Mouse (Mus musculus): ENCODE data around the gene Maml3. TPM values are rescaled to one million over a fixed set of nuclear protein-coding genes. Genes with fewer than 3 reads are reported as not detected.

Maml3 gene
- polyA plus RNA-seq, 1 experiment from 2014 or later, result 8.6 TPM

GRCm38 (mm10) chr3:51749421-51749811 is 355.5 kb downstream of the Maml3 start:
- Histone ChIP-seq H3K4me2 (no peak overlapping the region), H3K9me3 (no peaks in the 10 kb centered on the region), H3K4me3 (no peak overlapping the region), H3K9ac (peak overlapping the region; percentile 63), H3K36me3 (no peaks in the 10 kb centered on the region), H3K27me3 (no peaks in the 10 kb centered on the region), H3K27ac (replicated peaks) (peak overlapping the region; percentile 94), H3K4me1 (replicated peaks) (peaks cover 56% of the 10 kb centered on the region)
- 11% methylated on average over 7 of the region's 7 CpGs for WGBS
- ATAC-seq (ENCODE audit: low read depth), result peak; percentile 44; the same call in 1 of the 2 replicates

GRCm38 (mm10) chr3:51748436-51749376 is 356.2 kb downstream of the Maml3 start:
- H3K9me3 ChIP-seq, result no peaks in the 10 kb centered on the region
- no peak overlapping the region for H3K4me3 ChIP-seq
- peak overlapping the region; percentile 63 for H3K9ac ChIP-seq
- peaks cover 60% of the 10 kb centered on the region for H3K4me1 ChIP-seq (replicated peaks)
- H3K36me3 ChIP-seq, result no peaks in the 10 kb centered on the region
- no peaks in the 10 kb centered on the region for H3K27me3 ChIP-seq
- H3K4me2 ChIP-seq, result no peak overlapping the region
- WGBS, result 54% methylated on average over 17 of the region's 17 CpGs
- peak overlapping the region; percentile 94 for H3K27ac ChIP-seq (replicated peaks)
- peak; percentile 4; the same call in 1 of the 2 replicates for ATAC-seq (ENCODE audit: low read depth)

DNA sequence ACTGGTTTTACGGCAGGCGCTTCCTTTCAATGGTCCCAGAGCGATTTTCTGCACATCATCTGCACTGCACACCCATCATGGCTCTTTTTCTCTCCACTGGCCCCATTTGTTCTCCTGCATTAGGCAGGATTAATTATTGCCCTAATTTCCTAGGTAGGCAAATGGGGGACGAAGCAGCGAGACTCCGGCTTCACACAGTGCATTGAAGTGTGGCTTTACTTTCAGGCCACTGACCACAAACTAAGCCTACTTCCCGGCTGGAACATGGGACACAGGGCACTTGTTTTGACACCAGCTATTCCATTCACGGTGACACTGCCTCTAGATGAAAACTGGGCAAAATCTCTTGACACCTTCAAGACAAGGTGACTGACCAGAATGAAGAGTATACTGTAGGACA is 358.1 kb downstream of the Maml3 start:
- no peaks in the 10 kb centered on the region for H3K36me3 ChIP-seq
- H3K4me2 ChIP-seq, result no peak overlapping the region
- WGBS, result 42% methylated on average over 8 of the region's 8 CpGs
- no peaks in the 10 kb centered on the region for H3K27me3 ChIP-seq
- ATAC-seq (ENCODE audit: low read depth), result no peak
- H3K4me3 ChIP-seq, result no peak overlapping the region
- H3K9ac ChIP-seq, result no peak overlapping the region
- peaks cover 67% of the 10 kb centered on the region for H3K4me1 ChIP-seq (replicated peaks)
- H3K27ac ChIP-seq (replicated peaks), result peak overlapping the region; percentile 64
- no peaks in the 10 kb centered on the region for H3K9me3 ChIP-seq

DNA sequence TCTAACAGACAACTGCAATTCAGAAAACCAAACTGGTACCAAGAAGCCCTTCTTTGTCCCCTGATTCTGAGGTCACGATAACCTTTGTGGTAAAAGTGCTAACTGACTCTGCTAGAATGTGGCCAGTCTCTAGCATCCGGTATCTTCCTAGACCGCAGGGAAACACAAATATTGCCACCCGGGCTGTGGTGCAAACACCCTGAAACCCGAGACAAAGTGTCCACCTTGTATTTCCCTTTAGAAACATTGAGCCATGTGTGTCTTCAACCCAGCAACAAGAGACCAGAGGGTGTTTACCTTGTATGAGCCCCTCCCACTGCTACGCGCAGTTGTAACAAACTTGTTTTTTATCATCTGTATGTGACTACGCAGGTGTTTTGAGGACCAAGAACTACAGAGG is 359.7 kb downstream of the Maml3 start:
- no peaks in the 10 kb centered on the region for H3K9me3 ChIP-seq

DNA sequence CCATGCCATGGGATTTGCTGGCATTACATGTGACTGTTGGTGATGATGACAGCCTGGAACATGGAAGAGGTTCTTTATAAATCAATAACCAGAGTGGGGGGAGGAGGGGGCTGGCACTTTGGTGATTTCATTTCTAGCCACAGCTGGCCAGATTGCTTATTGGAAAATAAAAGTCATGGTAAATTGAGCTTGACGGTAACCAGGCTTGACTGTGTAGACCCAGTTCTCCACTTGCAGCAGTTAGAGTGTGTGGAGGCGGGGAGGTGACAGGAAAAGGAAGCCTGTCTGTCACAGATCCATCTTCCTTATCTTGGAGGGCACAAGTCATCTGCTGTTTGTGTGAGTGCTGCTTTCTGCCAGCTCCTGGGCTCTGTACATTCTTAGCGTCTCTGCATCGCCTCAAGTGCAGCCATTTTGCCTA is 360.5 kb downstream of the Maml3 start:
- no peak overlapping the region for H3K4me2 ChIP-seq
- peaks cover 64% of the 10 kb centered on the region for H3K4me1 ChIP-seq (replicated peaks)
- H3K27me3 ChIP-seq, result no peaks in the 10 kb centered on the region
- ATAC-seq (ENCODE audit: low read depth), result no peak
- H3K27ac ChIP-seq (replicated peaks), result peak overlapping the region; percentile 65
- H3K36me3 ChIP-seq, result no peaks in the 10 kb centered on the region
- H3K9ac ChIP-seq, result no peak overlapping the region
- WGBS, result 54% methylated on average over 4 of the region's 4 CpGs
- H3K9me3 ChIP-seq, result no peaks in the 10 kb centered on the region
- no peak overlapping the region for H3K4me3 ChIP-seq

More for the DNA sequence above, 359.7 kb downstream of the Maml3 start:
- WGBS, result 83% methylated on average over 8 of the region's 8 CpGs
- Histone ChIP-seq H3K4me1 (replicated peaks) (peaks cover 65% of the 10 kb centered on the region), H3K4me2 (no peak overlapping the region), H3K9ac (no peak overlapping the region), H3K27ac (replicated peaks) (no peak overlapping the region), H3K36me3 (no peaks in the 10 kb centered on the region), H3K27me3 (no peaks in the 10 kb centered on the region), H3K4me3 (no peak overlapping the region)
- ATAC-seq (ENCODE audit: low read depth), result no peak

GRCm38 (mm10) chr3:51742405-51742804 is 362.5 kb downstream of the Maml3 start:
- H3K4me1 ChIP-seq (replicated peaks), result peaks cover 69% of the 10 kb centered on the region
- no peak for ATAC-seq (ENCODE audit: low read depth)
- 89% methylated on average over 6 of the region's 6 CpGs for WGBS
- no peaks in the 10 kb centered on the region for H3K9me3 ChIP-seq
- H3K4me3 ChIP-seq, result no peak overlapping the region
- no peak overlapping the region for H3K4me2 ChIP-seq
- no peaks in the 10 kb centered on the region for H3K36me3 ChIP-seq
- no peaks in the 10 kb centered on the region for H3K27me3 ChIP-seq
- H3K27ac ChIP-seq (replicated peaks), result no peak overlapping the region; the same call in 1 of the 2 replicates
- H3K9ac ChIP-seq, result no peak overlapping the region

DNA sequence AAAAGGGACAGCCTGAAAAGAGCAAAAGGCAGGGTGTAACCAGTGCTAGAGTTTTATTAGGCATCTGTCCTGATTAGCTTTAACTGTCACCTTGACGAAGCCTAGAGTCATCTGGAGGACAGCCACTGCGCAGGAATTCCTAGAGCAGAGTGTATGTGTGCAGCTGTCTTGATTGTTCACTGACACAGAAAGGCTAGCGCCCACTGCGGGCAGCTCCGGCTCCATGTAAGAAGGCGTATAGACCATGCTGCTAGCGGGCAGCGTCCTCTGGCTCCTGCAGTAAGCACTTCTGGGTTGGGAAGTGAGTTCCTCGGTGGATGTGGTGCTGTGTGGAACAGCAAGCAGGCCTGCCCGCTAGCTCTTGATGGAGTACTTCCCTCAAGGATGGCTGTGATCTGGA is 363.1 kb downstream of the Maml3 start:
- H3K4me2 ChIP-seq, result no peak overlapping the region
- H3K27ac ChIP-seq (replicated peaks), result peak overlapping the region; percentile 59
- 0 out of 2 replicates have a peak overlapping the region, but pooled peaks have one; percentile 9 for H3K9ac ChIP-seq
- ATAC-seq (ENCODE audit: low read depth), result no peak
- H3K36me3 ChIP-seq, result no peaks in the 10 kb centered on the region
- H3K27me3 ChIP-seq, result no peaks in the 10 kb centered on the region
- peaks cover 64% of the 10 kb centered on the region for H3K4me1 ChIP-seq (replicated peaks)
- WGBS, result 52% methylated on average over 10 of the region's 10 CpGs
- no peaks in the 10 kb centered on the region for H3K9me3 ChIP-seq
- H3K4me3 ChIP-seq, result no peak overlapping the region

DNA sequence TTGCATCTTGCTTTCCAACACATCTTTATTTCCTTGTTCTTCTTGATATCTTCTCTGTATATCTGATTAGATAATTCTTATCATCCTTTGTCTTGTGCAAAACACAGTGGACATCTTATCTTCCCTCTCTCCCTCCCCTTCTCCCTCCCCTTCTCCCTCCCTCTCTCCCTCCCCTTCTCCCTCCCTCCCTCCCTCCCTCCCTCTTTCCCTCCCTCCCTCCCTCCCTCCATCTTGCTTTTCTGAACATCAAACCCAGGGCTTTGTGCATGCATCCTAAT is 365.1 kb downstream of the Maml3 start:
- Histone ChIP-seq H3K36me3 (no peaks in the 10 kb centered on the region), H3K4me2 (peak overlapping the region; percentile 41), H3K9ac (peak overlapping the region; percentile 65; the same call in 1 of the 2 replicates), H3K27me3 (no peaks in the 10 kb centered on the region), H3K4me3 (no peak overlapping the region), H3K27ac (replicated peaks) (peak overlapping the region; percentile 98), H3K4me1 (replicated peaks) (peaks cover 57% of the 10 kb centered on the region), H3K9me3 (no peaks in the 10 kb centered on the region)
- ATAC-seq (ENCODE audit: low read depth), result no peak

- peak; percentile 89 for ATAC-seq (ENCODE audit: low read depth)
- Histone ChIP-seq H3K27ac (replicated peaks) (peak overlapping the region; percentile 98), H3K9me3 (no peaks in the 10 kb centered on the region), H3K9ac (peak overlapping the region; percentile 65), H3K27me3 (no peaks in the 10 kb centered on the region), H3K36me3 (no peaks in the 10 kb centered on the region), H3K4me1 (replicated peaks) (peaks cover 52% of the 10 kb centered on the region), H3K4me2 (peak overlapping the region; percentile 41), H3K4me3 (no peak overlapping the region)
- 4% methylated on average over 12 of the region's 12 CpGs for WGBS
Observed at GRCm38 (mm10) chr3:51739049-51739834, 365.6 kb downstream of the Maml3 start.

GRCm38 (mm10) chr3:51733685-51734084 is 371.2 kb downstream of the Maml3 start:
- no peak for ATAC-seq (ENCODE audit: low read depth)
- no peaks in the 10 kb centered on the region for H3K27me3 ChIP-seq
- WGBS, result 92% methylated on average over 3 of the region's 3 CpGs
- peak overlapping the region; percentile 85 for H3K27ac ChIP-seq (replicated peaks)
- no peak overlapping the region for H3K4me2 ChIP-seq
- H3K4me1 ChIP-seq (replicated peaks), result peaks cover 52% of the 10 kb centered on the region
- no peaks in the 10 kb centered on the region for H3K9me3 ChIP-seq
- no peak overlapping the region for H3K9ac ChIP-seq
- H3K4me3 ChIP-seq, result no peak overlapping the region
- no peaks in the 10 kb centered on the region for H3K36me3 ChIP-seq

- H3K27me3 ChIP-seq, result no peaks in the 10 kb centered on the region
- H3K9ac ChIP-seq, result no peak overlapping the region
- peaks cover 57% of the 10 kb centered on the region for H3K4me1 ChIP-seq (replicated peaks)
- no peaks in the 10 kb centered on the region for H3K36me3 ChIP-seq
- no peak overlapping the region for H3K4me2 ChIP-seq
- 67% methylated on average over 16 of the region's 16 CpGs for WGBS
- peak overlapping the region; percentile 85 for H3K27ac ChIP-seq (replicated peaks)
- no peak overlapping the region for H3K4me3 ChIP-seq
- H3K9me3 ChIP-seq, result no peaks in the 10 kb centered on the region
- no peak for ATAC-seq (ENCODE audit: low read depth)
Observed at GRCm38 (mm10) chr3:51731949-51732636, 372.8 kb downstream of the Maml3 start.

DNA sequence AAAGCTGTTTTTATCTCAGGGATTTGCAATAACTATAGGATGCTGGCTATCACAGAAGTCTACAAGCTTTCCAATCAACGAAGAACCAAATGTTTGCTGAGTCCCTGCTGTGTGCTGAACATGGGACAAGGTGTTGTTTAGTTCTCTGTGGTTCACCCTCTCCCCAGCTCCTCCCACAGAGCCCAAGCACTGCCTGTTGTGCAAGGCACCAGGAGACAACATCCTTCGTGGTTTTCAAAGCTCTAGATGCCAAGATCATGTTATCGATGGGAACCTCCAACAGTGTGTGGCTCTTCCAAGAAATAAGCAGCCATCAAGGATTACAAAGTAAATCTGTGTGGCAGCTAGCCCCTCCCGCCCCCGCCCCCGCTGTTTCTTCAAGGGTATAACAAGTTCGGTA is 374.2 kb downstream of the Maml3 start:
- ATAC-seq (ENCODE audit: low read depth), result no peak
- Histone ChIP-seq H3K36me3 (no peaks in the 10 kb centered on the region), H3K4me3 (no peak overlapping the region), H3K9me3 (no peaks in the 10 kb centered on the region), H3K27me3 (no peaks in the 10 kb centered on the region), H3K9ac (no peak overlapping the region), H3K4me1 (replicated peaks) (peaks cover 63% of the 10 kb centered on the region), H3K4me2 (no peak overlapping the region), H3K27ac (replicated peaks) (0 out of 2 replicates have a peak overlapping the region, but pooled peaks have one; percentile 85)
- 90% methylated on average over 7 of the region's 7 CpGs for WGBS
